In the genomic region with DNA sequence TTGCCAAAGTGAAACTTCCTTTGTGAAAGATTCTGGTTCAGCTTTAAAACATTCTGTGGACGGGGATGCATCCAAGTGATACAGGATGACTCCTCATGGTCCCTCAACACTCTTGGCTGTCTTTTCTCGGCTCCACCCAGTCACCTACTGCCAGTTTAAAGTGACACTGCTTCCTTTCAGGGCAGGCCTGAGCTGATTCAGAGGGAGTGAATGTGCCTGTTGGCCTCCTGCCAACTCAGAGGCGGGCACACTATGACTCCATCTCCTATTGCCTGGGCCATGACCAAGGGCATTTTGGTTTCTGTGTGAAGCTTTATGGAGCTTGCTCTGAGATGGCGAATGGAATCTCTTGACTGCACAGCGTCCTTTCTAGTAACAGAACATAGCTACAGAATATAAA, we compare ENCODE assay signal across 9 mouse cellular contexts.
A peak's percentile ranks its signal among the peaks of the same experiment; 100 is the strongest.
DNase-seq lines count a peak whose midpoint lies in the region; ATAC-seq and TF ChIP-seq lines count a peak whose summit lies in the region.
"Had no signal": no experiment of that assay in that cellular context is flagged by ENCODE, and none has a peak within 500 bp of the region (broad histone marks: within the 10 kb centered on the region; RNA-seq: fewer than 3 reads in every experiment).

No protein-coding gene starts in this region.

- no peak for TF ChIP-seq CTCF in stomach, postnatal 0 days (IDR thresholded peaks at IDR 0.05; ENCODE audit: low read depth)

- DNase-seq in midbrain, embryonic 11.5 days (ENCODE audit: low spot score, missing footprints): no peak
- peak; percentile 88 for DNase-seq in adrenal gland, postnatal 10 days
- peak; percentile 61 for DNase-seq in gastrocnemius, postnatal 10 days
- peak; percentile 34 for DNase-seq in induced T-regulatory cell, adult 2 months (ENCODE audit: low read depth)
- peak; percentile 64 for DNase-seq in lung, postnatal 36 days
- DNase-seq in stomach, postnatal 0 days (ENCODE audit: low spot score): peak; percentile 71
- no peak for DNase-seq in frontal cortex, postnatal 14 days (ENCODE audit: low spot score in 2 of 2)

- H3K4me2 ChIP-seq in midbrain, embryonic 13.5 days (replicated peaks): no peak overlapping the region
- no peak overlapping the region for H3K4me2 ChIP-seq in midbrain, embryonic 11.5 days
- H3K4me2 ChIP-seq in stomach, postnatal 0 days (replicated peaks; ENCODE audit: low read depth): no peak overlapping the region

- H3K4me1 ChIP-seq in midbrain, embryonic 13.5 days (replicated peaks): peaks cover 13% of the 10 kb centered on the region; the same call in 1 of the 2 replicates
- no peaks in the 10 kb centered on the region for H3K4me1 ChIP-seq in midbrain, embryonic 11.5 days (ENCODE audit: control insufficient read depth, insufficient read depth, low read length)
- no peaks in the 10 kb centered on the region for H3K4me1 ChIP-seq in stomach, postnatal 0 days (replicated peaks; ENCODE audit: control insufficient read depth, insufficient read depth)

- peak; percentile 72 for ATAC-seq in midbrain, embryonic 13.5 days
- no peak for ATAC-seq in midbrain, embryonic 11.5 days (ENCODE audit: low FRiP score)
- ATAC-seq in stomach, postnatal 0 days (ENCODE audit: low FRiP score, low TSS enrichment): peak; percentile 94

- H3K4me3 ChIP-seq in midbrain, embryonic 13.5 days (replicated peaks): no peak overlapping the region
- H3K4me3 ChIP-seq in midbrain, embryonic 11.5 days (ENCODE audit: low read depth, low read length): no peak overlapping the region
- no peak overlapping the region for H3K4me3 ChIP-seq in stomach, postnatal 0 days (ENCODE audit: low read depth, low read length)
- H3K4me3 ChIP-seq: megakaryocyte, embryonic 14.5 days had no signal

- no peak for TF ChIP-seq EP300 in stomach, postnatal 0 days (optimal IDR thresholded peaks at IDR 0.05)

- no peak overlapping the region for H3K9ac ChIP-seq in midbrain, embryonic 13.5 days (replicated peaks)
- H3K9ac ChIP-seq in midbrain, embryonic 11.5 days (ENCODE audit: low read length): no peak overlapping the region
- H3K9ac ChIP-seq in stomach, postnatal 0 days (ENCODE audit: low read length): no peak overlapping the region

- H3K27me3 ChIP-seq in midbrain, embryonic 13.5 days: no peaks in the 10 kb centered on the region
- H3K27me3 ChIP-seq in midbrain, embryonic 11.5 days (ENCODE audit: control insufficient read depth, insufficient read depth, low read length): no peaks in the 10 kb centered on the region
- no peaks in the 10 kb centered on the region for H3K27me3 ChIP-seq in stomach, postnatal 0 days (ENCODE audit: control insufficient read depth, insufficient read depth, low read length)
- H3K27me3 ChIP-seq: megakaryocyte, embryonic 14.5 days had no signal

- no peaks in the 10 kb centered on the region for H3K9me3 ChIP-seq in midbrain, embryonic 13.5 days
- H3K9me3 ChIP-seq in midbrain, embryonic 11.5 days (ENCODE audit: control insufficient read depth, low read length): no peaks in the 10 kb centered on the region
- no peaks in the 10 kb centered on the region for H3K9me3 ChIP-seq in stomach, postnatal 0 days (ENCODE audit: control insufficient read depth, low read length)

- no peaks in the 10 kb centered on the region for H3K36me3 ChIP-seq in midbrain, embryonic 13.5 days
- no peaks in the 10 kb centered on the region for H3K36me3 ChIP-seq in midbrain, embryonic 11.5 days (ENCODE audit: control insufficient read depth, insufficient read depth, low read length)
- no peaks in the 10 kb centered on the region for H3K36me3 ChIP-seq in stomach, postnatal 0 days (ENCODE audit: control insufficient read depth, insufficient read depth, low read length)

- no peak overlapping the region for H3K27ac ChIP-seq in midbrain, embryonic 13.5 days
- no peak overlapping the region for H3K27ac ChIP-seq in midbrain, embryonic 11.5 days (ENCODE audit: low read depth, low read length)
- no peak overlapping the region for H3K27ac ChIP-seq in stomach, postnatal 0 days (replicated peaks)

- 68% methylated on average over 5 of the region's 5 CpGs for WGBS in midbrain, embryonic 13.5 days
- 84% methylated on average over 5 of the region's 5 CpGs for WGBS in midbrain, embryonic 11.5 days
- WGBS in stomach, postnatal 0 days: 45% methylated on average over 5 of the region's 5 CpGs

Comparison
In these comparisons a context has a peak if more than half of its experiments do, and no peak if none do; other contexts are left out.
1. DNase-seq: peak in adrenal gland, postnatal 10 days (single experiment), gastrocnemius, postnatal 10 days (single experiment), induced T-regulatory cell, adult 2 months (single experiment), lung, postnatal 36 days (single experiment) and stomach, postnatal 0 days (single experiment); none in midbrain, embryonic 11.5 days (single experiment) and frontal cortex, postnatal 14 days (0 of 2).